Mouse (Mus musculus) bone marrow, adult 2 months (tissue): ENCODE measurements at regions not wholly inside any gene's neighbourhood (a gene's known extent, or its start where the extent isn't known, plus 50 kb on each side); places are given as distances from the start of the nearest gene placed in this dataset.

Experiments used
- CTCF ChIP-seq: fragments of 200-500 bp; IDR thresholded peaks from 2 replicates; pipeline ENCODE4 v1.5.1; 2011; ENCODE audit warnings: low read length, control low read depth; ENCODE audit not compliant: control insufficient read depth, insufficient read depth
- POLR2A ChIP-seq: fragments of 200-500 bp; IDR thresholded peaks from 2 replicates; pipeline ENCODE4 v1.6.1; 2011; ENCODE audit warnings: low read depth, mild to moderate bottlenecking, control low read depth, low read length, borderline replicate concordance; ENCODE audit not compliant: control insufficient read depth

DNA sequence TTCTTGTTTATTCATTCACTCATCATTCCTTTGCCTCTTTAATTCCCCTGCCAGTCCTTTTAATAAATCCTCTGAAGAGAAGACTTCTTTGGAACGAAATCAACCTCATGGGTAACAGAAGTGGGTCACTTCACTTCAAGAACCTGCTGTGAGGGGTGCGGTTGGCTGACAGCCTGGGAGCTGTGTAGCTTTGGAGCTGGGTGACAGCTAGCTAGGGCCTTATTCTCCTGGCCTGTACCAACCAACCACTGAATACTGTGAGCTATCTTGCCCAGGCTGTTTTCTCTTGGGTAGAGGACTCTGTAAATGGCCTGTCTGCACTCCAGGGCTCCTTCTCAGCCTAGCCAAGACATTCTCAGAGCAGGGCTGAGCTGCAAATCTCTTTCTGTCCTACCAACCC, 134.6 kb upstream of the 4930535I16Rik start:
- TF ChIP-seq CTCF (no peak), POLR2A (no peak)
